Mouse (Mus musculus): ENCODE data around the gene Baz2b.
"Not testable (repeated sequence)": the region's sequence is repeated elsewhere in the genome, so short reads cannot be mapped to it uniquely, and the experiment has no call there.

Gene Baz2b

GRCm38 (mm10) chr2:60200051-60200562, 9.5 kb downstream of the Baz2b start:
- DNase-seq (ENCODE audit: low read depth, low spot score) = peak; percentile 33

DNA sequence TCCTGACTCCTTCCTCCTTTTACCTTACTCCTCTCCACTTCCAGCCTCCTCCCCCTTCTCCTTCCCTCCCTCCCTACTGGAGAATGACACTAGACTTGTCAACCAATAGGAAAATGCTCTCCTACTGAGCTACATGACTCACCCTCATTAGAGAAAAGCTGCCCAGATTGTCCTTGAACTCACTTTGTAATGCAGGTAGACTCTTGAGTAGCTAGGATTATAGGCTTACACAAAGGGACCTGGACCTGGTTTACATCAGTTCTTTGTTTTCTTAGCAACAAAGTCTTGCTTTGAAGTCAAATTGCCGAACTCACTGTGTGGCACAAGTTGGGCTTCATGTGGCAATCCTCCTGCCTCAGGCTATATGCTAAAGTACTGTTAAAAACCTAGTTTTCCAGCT, 12.8 kb downstream of the Baz2b start:
- DNase-seq (ENCODE audit: low read depth, low spot score) = no peak

- DNase-seq (ENCODE audit: low read depth, low spot score) = no peak
Measured at GRCm38 (mm10) chr2:60181696-60182095, 27.9 kb downstream of the Baz2b start.

DNA sequence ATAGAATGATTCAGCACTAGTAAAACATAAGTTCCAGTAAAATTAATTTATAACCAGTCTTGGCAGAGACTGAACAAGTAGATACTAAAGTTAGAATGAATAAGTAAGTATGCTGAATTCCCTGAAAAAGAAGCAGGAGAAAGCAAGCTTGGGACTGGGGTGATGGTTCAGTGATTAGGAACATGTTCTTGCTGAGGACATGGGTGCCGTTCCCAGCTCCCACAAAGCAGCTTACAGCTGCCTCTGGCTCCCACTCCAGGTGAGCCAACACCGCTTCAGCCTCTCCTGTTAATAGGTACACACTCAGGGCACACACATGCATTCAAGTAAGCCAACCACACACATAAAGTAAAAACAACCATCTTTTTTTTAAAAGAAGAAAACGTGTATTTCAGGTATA, 32.1 kb downstream of the Baz2b start:
- DNase-seq (ENCODE audit: low read depth, low spot score) = no peak

- DNase-seq (ENCODE audit: low read depth, low spot score) = no peak
Measured at GRCm38 (mm10) chr2:60176087-60176486, 33.6 kb downstream of the Baz2b start.

GRCm38 (mm10) chr2:60175078-60175477, 34.6 kb downstream of the Baz2b start:
- DNase-seq (ENCODE audit: low read depth, low spot score) = no peak

- DNase-seq (ENCODE audit: low read depth, low spot score) = no peak
Measured at GRCm38 (mm10) chr2:60173595-60173994, 36.0 kb downstream of the Baz2b start.

DNA sequence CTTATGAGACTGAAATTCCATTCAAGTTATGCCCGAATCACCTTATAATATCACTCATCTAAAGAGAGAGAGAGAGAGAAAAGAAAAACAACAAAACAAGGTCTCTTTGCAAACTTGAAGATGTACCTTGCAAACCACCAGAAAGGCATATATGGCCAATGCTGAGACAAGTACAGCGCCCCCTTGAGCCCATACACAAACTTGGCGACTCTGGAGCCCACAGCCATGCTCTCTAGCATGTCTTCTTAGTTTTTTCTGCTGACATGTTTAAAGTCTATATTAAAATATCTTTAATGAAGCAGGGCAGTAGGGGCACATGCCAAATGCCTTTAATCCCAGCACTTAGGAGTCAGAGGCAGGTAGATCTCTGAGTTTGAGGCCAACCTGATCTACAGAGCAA, 36.4 kb downstream of the Baz2b start:
- no peak for DNase-seq (ENCODE audit: low read depth, low spot score)

DNA sequence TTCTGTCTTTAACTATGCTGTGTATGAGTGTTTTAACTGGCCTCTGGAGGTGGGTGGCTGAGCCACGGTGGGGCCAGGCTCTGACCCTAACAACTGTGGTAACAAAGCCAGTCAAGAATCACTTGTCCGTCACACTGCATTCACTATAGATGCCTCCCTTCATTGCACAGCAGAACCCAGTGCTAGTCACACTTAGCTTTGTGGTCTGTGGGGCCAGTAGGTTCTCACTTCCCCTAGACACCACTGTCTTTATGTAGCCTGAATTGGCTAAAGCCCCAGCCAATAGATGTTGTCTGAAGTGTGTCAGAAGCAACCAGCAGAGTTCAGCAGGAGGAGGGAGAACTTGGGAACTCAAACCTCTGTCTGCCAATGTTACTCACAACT, 37.1 kb downstream of the Baz2b start:
- peak; percentile 22 for DNase-seq (ENCODE audit: low read depth, low spot score)

GRCm38 (mm10) chr2:60171786-60172530, 37.7 kb downstream of the Baz2b start:
- DNase-seq (ENCODE audit: low read depth, low spot score) = peak; percentile 67

DNA sequence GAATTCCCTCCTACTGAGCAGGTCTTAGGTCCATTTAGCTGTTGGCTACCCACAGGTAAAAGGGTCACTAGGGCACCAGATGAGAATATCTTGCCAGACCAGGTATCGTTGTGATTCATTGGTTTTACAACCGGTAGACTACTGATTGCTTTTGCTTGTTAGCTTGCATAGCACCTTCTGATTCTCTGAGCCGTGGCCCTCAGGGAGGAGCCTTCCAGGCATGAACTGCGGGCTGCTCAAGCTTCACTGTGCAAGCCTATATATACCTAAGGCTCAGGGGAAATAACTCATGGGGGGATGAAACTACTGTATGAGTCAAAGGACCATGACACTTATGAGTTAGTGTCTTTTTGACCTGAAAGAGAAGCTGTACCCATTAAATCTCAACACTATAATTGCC, 42.8 kb downstream of the Baz2b start:
- no peak for DNase-seq (ENCODE audit: low read depth, low spot score)

GRCm38 (mm10) chr2:60165679-60166078, 44.0 kb downstream of the Baz2b start:
- no peak for DNase-seq (ENCODE audit: low read depth, low spot score)

DNA sequence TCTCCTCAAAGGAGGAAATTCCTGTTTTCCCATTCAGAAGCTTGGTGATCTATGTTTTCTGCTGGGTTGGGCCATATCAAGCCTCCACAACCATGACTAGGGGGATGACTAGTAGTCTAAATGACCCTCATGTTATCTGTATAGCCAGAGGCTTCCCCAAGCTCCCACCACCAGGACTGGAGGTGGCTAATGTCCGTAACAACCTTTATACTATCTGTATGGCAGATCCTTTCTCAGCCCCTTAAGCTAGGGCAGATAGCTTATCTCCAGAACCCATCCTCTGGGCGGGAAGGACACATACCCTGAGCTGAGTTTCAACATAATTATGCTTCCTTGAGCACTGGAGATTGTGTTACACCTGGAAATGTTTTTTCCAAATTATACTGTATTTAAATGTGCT, 45.9 kb downstream of the Baz2b start:
- no peak for DNase-seq (ENCODE audit: low read depth, low spot score)

- DNase-seq (ENCODE audit: low read depth, low spot score) = no peak
Measured at GRCm38 (mm10) chr2:60152481-60152880, 57.2 kb downstream of the Baz2b start.

- no peak for DNase-seq (ENCODE audit: low read depth, low spot score)
Measured at GRCm38 (mm10) chr2:60148651-60149050, 61.0 kb downstream of the Baz2b start.

DNA sequence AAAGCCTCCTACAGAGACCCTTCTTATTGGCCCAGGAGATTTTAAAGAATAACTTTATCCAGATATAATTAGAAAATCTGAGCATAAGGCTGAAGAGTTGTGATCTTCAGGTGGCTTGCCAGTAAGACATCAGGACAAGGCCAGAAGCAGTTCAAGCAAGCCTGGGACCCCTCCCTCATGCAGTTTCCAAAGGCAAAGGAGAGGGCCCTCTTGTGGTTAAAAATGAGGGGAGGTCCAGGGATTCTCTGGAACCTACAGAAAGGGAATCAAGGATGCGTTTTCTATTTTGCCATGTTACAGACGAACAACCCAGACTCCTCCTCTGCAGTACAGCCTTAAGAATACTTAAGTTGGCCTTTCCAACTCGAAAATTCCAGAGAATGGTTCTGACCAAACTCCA, 62.2 kb downstream of the Baz2b start:
- DNase-seq (ENCODE audit: low read depth, low spot score) = no peak

DNA sequence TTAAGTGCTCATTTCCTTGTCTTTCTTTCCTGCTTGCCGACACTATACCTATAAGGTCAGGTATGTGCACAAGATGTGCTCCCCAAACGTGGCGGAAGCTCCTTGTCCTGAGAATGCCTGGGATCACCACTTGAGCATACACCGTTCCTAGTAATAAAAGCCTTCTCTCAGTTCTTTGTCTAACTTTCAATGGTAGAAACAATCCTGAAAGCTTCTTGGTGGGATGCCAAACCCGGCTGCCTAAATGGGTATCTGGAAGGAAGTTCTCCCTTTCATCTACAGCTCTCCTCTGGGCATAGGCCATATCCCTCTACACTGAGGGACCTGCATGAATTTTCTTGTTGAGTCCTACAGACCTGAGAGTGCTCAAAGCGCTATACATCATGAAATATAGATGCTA, 63.9 kb downstream of the Baz2b start:
- DNase-seq (ENCODE audit: low read depth, low spot score) = no peak

DNA sequence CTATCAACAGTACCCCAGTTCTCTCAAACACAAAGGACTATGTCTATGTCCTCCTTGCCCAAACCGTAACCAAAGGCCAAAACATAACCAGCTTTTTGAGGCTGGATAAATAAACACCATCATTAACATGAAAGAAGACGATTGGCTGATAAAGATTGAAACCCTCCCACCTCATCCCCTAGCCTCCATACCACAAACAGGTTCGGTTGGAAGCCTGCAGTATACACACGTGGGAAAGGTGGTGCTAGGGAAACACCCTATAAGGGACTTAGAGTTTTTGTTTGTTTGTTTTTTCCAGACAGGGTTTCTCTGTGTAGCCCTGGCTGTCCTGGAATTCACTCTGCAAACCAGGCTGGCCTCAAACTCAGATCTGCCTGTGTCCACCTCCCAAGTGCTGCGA, 66.3 kb downstream of the Baz2b start:
- no peak for DNase-seq (ENCODE audit: low read depth, low spot score)

- no peak for DNase-seq (ENCODE audit: low read depth, low spot score)
Measured at GRCm38 (mm10) chr2:60142281-60142680, 67.4 kb downstream of the Baz2b start.

GRCm38 (mm10) chr2:60138751-60139162, 70.9 kb downstream of the Baz2b start:
- no peak for DNase-seq (ENCODE audit: low read depth, low spot score)

- no peak for DNase-seq (ENCODE audit: low read depth, low spot score)
Measured at GRCm38 (mm10) chr2:60135796-60136195, 73.8 kb downstream of the Baz2b start.

DNA sequence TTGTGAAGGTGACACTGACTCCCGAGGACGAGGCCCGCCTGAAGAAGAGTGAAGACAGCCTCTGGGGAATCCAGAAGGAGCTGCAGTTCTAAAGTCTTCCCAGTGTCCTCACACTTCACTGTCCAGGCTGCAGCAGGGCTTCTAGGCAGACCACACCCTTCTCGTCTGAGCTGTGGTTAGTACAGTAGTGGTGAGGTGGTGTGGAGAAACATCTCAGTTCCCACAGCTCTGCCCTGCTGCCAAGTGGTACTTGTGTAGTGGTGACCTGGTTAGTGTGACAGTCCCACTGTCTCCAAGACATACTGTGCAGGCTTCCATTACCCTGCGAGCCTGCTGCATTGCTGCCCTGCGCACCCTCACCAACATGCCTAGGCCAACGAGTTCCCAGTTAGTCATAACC, 74.7 kb downstream of the Baz2b start:
- DNase-seq (ENCODE audit: low read depth, low spot score) = not testable (repeated sequence)

GRCm38 (mm10) chr2:60133072-60133471, 76.6 kb downstream of the Baz2b start:
- peak; percentile 50 for DNase-seq (ENCODE audit: low read depth, low spot score)

All from brain, adult 2 months (tissue).